Mouse (Mus musculus) adipocyte (in vitro differentiated cells): ENCODE data around the gene Slc25a39.
"Not testable (repeated sequence)": the region's sequence is repeated elsewhere in the genome, so short reads cannot be mapped to it uniquely, and the experiment has no call there.

Experiments
- DNase-seq: peaks from one replicate; pipeline ENCODE4 v3.0.0-alpha.2; 2016; ENCODE audit warnings: low spot score

Gene Slc25a39

DNA sequence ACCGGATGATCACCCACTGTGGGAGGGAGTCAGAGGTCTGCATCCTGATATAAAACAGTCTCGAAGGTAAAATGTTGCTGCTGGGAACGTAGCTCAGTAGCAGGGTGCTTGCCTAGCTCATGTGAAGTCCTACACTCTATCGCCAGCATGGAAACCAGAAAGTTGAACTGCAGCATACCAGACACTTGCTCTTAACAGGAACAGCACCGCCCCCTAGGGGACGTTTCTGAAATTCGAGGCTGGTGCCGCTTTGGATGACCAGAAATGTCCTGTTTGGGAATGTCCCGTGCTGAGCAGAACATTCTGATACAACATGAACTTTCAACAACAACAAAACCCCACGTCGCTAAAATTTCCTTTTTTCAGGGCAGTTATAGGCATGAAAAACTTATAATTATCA lies 4.0 kb upstream of the Slc25a39 start:
- DNase-seq = peak; percentile 98

DNA sequence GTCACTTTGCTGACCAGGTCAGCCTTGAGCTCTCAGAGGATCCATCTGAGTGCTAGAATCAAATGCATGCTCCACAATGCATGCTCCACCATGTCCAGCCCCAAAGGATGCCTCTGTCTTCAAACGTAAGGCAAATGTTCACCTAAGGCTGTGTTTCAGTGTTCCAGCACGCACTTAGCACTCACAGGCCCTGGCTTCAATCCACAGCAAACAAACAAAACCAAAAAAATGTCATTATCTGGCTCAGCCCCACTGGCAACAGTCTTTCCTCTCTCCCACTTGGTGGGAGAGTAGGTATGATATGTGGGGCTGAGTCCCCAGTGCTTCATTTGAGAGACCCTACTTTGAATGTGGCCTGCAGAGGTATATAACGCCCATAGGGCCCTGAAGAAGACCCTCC lies 3.3 kb upstream of the Slc25a39 start:
- peak; percentile 62 for DNase-seq

DNA sequence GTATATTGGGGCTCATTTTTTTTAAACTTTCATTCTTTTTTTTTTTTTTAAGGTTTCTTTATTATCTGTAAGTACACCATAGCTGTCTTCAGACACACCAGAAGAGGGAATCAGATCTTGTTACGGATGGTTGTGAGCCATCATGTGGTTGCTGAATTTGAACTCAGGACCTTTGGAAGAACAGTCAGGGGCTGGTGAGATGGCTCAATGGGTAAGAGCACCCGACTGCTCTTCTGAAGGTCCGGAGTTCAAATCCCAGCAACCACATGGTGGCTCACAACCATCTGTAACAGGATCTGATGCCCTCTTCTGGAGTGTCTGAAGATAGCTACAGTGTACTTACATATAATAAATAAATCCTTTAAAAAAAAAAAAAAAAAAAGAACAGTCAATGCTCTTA lies 2.6 kb upstream of the Slc25a39 start:
- DNase-seq = not testable (repeated sequence)

DNA sequence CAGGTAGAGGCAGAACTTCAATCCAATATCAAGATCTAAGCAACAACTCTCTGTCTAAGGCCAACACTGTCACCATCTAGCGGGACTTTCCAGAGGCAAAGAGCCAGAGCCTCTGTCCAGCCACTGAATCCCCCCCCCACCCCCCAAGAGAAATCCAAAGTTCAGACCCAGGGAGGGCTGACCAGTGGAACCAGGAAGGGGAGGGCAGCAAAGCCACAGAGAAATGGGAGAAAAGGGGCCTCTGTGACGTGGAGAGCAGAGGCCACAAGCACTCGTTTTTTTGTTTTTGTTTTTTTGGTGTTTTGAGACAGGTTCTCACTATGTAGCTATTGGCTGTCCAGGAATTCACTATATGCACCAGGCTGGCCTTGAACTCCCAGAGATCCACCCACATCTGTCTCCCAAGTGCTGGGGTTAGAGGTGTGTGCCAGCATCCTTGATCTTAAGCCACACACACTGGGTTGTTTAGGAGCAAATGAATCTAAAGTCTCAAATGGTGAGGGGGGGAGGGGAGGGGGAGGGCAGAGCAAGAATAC lies 2.1 kb upstream of the Slc25a39 start:
- no peak for DNase-seq

DNA sequence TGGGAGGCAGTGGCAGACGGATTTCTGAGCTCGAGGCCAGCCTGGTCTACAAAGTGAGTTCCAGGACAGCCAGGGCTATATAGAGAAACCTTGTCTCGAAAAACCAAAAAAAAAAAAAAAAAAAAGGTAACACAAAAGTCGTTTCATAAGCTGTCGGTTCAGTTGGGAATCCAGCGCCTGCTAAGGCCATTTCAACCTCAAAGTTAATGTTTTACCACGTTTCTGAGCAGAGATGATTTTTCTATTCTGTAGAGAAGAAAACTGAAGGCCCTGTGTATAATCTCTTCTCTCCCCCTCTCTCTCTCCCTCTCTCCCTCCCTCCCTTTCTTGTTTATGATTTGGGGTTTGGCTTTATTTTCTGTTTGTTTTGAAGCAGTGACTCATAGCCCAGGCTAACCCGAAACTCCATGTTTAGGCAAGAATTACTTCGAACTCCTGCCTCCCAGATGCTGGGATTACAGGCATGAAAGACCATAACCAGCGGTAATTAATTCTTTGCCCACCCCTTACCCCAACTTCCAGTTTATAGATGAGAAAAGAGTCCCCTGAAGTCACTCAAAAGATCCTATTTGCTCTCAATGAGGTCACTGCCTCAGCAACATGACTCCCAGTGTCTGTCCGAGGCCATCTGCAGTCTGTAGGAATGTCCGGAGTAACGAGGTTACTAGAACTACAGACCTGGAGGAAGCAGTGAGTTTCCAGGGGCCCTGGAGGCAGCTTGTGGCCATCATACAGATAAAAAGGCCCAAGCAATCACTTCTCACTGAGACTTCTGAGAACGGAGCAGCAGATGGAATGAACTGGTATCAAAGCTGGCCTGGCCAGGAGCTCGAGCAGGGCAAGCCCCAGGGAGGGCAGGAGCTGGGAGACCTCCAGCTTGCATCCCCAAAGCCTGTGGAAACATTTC lies 1.4 kb upstream of the Slc25a39 start:
- DNase-seq = no peak

DNA sequence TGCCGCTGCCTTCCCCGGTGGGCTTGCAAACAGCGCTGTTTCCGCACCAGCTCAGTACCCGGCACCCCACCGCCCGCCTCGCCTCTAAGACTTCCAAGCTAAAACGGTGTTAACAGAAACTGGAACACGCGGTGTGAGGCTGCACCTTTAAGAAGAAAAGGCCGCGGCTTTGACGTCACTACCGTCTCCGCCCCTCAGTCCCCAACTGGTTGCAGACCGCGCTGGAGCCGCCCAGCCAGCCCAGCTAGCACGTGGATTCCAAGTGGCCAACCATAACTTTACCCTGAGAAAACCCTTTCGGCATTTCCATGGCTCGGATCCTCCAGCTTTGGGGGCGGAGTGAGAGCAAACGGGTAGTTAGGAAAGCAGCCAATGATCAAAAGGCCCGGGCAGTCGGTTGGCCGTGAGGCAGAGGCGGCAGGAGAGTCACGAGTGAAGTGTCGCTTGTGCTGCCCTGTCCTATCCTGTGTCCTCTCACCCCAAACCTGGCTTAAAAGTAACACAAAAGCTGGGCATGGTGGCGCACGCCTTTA lies 664 bp upstream of the Slc25a39 start:
- DNase-seq = peak; percentile 99

DNA sequence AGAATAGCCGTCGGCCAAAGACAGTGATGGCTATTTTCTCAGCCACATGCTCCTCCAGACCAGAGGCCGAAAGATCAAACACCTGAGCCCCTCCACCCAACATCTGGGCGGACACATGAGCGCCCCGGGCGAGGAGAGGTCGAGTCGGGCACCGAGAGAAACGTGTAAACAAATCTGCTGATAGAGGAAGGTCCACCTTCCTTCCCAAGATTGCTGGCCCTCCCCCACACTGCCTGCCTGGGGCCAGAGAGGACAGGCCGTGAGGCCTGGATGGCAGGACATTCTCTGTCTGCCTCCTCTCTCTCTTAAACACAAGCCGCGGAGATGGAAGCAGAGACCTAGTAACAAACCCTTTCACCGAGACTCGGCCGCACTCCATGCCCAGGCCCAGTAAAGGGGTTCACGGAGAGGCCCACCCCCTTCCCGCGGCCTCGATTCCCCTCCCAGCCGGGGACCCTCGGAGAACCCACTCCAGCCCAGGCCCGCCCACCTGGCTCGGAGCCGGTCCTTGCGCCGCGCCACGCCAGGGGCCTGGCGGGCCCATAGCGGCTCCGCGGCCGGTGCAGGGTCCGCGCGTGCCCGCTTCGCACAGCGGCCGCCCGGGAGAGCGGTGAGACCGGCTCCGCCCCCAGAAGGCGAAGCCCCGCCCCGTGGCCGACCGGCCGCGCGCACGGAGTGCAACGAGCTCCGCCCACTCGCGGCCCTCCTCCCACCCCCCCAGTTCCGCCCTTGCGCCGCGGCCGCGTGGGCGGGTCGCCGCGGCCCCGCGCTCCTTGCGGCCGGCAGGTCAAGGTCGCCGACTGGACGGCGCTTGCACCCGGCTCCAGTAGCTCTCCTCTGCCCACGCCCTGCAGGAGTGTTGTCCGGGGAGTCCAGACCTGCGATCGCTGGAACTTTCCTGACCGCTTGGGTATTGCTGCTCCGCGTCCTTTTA lies 579 bp downstream of the Slc25a39 start:
- peak; percentile 87 for DNase-seq

DNA sequence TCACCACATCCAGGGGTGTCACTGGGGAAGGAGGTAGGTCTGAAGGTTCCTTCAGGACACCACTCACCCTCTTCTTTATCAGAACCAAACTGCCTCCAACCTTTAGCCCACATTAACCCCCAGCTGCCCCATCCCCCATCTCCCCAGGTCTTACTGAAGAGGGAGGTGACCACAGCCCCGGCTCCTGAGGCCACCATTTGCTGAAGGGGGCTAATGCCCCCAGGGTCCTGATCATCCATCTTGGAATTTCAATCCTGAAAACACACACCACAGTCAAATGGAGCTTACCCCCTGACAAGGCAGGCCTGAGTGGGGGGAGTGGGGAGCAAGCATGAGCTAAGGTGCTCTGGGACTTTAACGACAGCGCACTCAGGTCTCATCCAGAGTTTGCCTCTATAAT lies 1.3 kb downstream of the Slc25a39 start:
- DNase-seq = no peak

DNA sequence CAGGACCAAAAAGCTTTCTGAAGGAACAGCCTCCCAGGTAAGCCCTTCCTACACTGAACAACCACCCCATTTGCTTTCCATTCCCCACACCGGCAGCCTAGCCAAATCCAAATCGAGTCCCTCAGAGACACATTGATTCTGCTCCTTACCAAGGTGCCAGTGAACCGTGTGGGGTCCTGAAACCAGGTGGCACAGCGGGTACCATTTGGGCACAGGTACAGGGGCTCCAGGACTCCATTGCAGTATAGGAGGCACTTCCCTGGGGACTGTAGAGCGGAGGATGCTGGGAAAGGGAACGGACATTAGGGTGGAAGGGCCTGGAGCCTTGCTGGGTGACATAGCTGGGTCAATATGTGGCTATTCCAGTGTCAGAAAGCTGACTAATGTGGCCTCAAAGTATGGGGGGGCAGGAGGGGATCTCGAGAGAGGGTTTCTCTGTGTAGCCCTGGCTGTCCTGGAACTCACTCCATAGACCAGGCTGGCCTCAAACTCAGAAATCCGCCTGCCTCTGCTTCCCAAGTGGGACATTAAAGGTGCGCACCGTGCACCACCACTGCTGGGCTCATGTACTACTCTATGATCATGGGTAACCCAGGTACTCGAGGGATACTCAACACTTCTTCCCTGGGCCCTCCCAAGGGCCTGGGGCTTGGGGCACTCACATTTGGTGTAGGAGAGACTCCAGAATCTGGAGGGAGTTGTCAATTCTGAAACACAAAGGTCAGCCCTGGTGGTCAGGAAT lies 2.0 kb downstream of the Slc25a39 start:
- DNase-seq = no peak

DNA sequence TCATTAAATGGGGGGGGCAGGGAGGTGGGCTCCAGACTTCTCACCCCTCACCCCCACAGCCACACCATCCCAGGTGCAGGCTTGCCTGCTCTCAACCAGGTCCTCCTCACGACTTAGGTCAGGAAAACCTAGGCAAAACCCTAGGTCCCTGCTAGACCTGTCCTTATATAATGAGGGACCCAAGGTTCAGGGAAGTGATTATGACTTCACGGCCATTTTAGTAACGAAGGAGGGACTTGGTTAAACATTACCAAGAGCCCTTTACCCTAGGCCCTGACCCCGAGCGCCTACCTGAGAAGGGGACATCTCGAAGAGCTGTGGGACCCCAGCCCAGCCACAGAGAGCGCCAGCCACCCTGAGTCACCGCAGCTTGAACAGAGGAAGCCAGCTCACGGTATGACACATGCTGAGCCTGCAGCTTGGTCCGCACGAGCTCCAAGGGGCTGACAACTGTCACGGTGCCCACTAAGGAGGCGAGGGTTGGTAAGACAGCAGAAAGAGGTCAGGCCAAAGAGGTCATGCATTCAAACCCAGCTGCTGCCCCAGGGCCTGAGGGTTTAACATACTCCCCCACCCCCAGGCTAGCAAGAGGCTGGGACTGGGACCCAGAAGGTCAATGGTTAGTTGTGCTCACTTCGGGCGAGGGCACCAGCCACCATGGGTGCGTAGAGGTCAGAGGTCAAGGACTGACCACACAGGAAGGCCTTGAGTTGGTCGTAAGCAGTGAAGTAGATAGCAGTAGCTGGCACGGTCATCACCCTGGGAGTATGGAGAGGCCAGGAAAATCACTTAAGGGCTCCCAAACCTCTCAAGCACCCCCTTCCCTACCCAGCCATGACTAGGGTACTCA lies 3.4 kb downstream of the Slc25a39 start:
- no peak for DNase-seq

DNA sequence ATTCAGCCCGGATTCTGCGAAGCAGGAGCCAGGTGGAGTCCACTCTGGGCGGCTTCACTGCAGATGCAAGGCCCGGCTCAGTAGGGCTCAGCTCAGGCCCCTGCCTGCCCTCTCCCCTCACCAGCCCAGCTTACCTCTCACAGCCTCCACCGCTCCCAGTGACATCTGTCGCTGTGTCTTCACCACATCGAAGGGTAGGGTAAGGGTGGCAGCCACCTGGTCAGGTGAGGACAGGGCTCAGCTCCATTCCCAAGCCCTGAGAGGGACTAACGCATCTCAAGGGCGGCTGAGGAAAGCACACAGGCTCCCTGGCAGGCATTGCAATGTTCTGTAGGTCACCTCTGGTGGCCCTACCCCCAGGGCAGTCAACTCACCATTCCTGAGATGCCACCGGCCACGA lies 4.1 kb downstream of the Slc25a39 start:
- DNase-seq = no peak

DNA sequence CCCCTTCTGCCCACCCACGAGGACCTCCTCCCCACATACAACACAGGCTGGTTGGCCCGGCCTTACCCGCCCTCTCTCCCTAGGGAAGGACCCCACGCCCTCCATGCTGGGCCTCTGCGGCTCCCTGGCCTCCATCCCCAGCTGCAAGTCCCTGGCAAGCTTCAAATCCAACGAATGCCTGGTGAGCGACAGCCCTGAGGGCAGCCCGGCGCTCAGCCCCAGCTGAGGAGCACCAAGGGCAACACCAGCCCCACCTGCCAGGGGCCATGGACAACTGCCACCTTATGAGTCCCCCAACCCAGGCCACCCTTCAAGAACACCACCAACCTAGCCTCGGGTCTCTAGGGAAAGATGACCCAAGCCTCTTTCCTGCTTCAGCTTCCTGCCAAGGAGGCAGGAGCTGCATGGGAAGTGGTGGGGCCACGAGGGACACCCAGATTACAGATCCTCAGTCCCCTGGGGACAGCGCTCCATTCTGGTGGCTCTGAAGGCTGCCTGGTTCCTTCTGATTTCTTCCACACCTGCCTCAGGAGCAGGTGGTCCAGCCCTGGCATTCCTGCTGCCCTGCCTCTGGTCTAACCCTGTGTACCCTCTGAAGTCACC lies 5.7 kb downstream of the Slc25a39 start:
- DNase-seq = no peak

DNA sequence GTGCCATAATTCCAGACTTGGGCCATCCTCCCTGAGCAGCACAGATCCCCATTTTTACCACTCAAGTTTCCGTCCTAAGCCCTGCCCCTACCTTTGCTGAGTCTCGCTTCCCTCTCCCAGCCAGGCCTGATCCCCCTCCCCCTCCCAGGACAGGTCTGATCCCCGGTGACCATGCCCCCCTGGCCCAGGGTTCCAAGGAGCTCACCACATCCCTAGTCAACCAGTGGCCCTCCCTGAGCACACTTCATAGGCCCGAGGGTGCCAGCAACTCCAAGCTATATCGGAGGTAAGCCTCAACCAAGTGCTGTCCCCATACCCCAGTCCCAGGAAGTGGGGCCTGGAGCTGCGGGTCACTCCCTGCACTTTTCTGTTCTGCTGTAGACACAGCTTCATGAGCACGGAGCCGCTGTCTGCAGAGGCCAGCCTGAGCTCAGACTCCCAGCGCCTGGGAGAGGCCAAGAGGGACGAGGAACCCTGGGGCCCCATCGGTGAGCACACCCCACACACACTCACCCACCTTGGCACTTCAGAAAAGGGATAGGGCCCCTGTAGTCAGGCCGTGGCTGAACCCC lies 7.1 kb downstream of the Slc25a39 start:
- DNase-seq = no peak

DNA sequence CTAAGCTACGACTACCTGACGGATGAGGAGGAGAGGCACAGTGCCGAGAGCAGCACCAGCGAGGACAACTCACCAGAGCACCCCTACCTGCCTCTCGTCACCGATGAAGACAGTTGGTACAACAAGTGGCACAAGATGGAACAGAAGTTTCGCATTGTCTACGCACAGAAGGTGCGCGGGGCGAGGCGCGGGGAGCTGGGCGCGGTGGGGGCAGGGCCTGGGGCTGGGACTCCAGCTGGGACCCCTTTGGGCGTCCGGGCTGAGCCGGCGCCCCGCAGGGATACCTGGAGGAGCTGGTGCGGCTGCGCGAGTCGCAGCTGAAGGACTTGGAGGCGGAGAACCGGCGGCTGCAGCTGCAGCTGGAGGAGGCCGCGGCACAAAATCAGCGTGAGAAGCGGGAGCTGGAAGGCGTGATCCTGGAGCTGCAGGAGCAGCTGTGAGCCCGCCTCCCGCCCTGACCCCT lies 8.1 kb downstream of the Slc25a39 start:
- no peak for DNase-seq

DNA sequence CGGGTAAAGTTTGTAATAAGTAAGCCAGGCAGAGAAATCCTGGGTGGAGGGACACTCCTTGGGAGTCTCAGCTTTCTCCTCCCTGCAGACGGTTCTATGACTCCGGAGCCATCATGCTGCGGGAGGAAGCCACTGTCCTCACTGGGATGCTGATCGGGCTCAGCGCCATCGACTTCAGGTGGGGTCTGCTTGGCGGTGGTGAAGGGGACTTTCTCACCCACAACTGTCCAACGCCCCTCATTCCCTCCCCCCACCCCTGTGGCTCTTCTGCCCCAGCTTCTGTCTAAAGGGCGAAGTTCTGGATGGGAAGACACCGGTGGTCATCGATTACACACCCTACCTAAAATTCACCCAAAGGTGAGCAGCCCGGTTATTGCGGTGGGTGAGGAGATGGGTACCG lies 8.6 kb downstream of the Slc25a39 start:
- DNase-seq = no peak

DNA sequence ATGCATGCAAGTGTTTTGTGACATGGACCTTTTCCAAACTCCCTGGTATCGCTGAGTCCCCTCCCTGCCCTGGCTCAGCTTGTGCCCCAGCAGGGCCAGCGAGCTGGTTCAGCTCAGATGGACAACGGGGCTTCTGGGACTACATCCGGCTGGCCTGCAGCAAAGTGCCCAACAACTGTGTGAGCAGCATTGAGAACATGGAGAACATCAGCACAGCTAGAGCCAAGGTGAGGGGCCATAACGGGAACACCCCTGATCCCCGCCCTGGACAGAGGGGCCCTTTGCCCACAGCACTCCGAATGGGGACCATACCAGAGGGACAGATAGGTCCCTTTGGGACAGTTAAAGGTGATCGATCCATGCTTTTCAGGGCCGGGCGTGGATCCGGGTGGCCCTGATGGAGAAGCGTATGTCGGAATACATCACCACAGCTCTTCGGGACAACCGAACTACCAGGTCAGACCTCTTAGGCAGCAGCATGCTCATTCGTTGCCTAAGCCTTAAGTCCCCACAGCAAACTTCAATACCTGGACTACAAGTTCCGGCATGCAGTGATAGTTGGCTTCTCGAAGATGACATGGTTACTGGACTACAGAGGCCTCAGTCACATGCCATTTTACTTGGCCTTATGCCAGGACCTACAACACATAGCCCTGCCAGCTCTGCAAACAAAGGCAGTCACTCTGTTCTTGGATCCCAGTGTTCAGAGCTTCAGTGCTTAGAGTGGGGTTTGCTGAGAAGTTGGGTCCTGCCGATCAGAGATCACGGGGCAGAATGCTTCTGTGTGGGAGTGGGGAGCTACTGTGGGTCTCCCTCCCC lies 9.5 kb downstream of the Slc25a39 start:
- peak; percentile 67 for DNase-seq

DNA sequence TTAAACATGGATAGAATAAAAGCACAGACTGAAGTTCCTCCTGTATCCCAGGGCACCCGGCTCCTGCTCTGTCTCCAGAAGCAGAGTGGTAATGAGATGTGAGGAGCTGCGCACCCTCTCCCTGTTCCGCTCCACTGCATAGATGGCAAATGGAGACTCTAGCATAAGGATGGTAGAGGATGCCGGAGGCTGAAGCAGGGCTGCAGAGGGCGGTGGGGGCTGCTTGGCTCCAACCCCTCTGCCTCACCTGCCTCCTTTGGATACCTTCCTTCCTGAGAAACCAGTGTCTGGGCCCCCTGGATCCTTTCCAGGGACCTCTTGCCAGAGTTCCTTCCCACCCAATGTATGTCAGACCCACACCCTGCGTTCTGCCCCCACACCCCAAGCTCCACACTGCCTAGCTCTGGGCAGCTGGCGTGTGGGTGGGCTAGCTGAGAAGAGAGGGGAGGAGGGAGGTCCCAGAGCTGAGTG lies 11.0 kb downstream of the Slc25a39 start:
- no peak for DNase-seq

DNA sequence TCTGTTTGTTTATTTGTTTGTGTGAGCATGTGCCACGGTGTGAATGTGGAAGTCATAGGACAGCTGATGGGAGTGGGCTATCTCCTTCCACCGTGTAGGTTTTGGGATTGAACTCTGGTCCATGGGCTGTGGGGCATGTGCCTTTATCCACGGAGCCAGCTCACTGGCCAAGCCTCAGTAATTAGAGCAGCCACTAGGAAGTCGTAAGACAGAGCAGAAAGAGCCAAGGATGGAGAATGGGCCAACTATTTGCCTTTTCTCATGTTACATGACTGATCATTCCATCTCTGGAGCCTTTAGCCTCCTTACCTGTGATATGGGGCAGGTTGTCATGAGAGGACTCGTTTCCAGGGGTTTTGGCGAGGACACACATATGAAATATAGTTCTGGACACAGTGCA lies 11.5 kb downstream of the Slc25a39 start:
- no peak for DNase-seq

DNA sequence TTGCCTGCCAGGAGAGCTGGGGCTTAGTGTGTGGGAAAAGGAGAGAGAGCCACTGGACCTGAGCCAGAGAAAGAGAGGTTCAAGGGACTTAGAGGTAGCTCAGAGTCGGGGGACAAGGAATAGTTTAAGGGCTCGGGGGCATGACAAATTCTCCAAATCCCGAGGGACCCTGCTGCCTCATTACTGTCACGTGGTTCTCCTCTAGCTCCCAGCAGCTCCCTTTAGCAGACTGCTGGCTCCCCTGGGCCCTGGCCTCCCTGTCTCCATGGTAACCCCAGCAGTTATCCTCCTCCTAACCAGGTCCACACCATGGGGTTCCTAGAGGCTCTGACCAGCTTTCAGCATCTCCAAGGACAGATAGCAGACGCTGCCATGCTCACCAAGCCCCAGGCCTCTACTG lies 12.5 kb downstream of the Slc25a39 start:
- no peak for DNase-seq
